Mouse (Mus musculus): ENCODE data around the gene Fam221a.

DNA sequence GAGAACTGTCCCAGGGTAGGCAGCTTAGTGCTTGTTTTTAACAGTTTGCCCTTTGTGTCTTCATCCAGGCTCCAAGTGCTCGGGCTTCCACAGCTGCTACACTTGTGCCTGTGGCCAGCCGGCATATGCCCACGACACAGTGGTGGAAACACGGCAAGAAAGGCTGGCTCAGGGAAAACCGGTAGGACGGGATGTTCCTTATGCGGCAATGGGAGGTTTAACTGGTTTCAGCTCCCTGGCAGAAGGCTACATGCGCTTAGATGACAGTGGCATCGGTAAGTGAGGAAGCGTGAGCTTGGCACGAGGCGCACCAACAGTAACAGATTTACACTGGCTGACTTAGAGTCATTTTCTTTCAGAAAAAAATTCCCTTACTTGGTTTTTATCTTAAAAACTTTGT is 10.8 kb downstream of the Fam221a start:
- TF ChIP-seq CTCF (IDR thresholded peaks at IDR 0.05; ENCODE audit: control insufficient read depth, insufficient read depth, insufficient read length): no peak
- TF ChIP-seq MAX (IDR thresholded peaks at IDR 0.05): no peak
- no peak for TF ChIP-seq MYOD1 (IDR thresholded peaks at IDR 0.05; ENCODE audit: control insufficient read depth, insufficient read length, low read depth)
- no peak for TF ChIP-seq USF1 (IDR thresholded peaks at IDR 0.05; ENCODE audit: low read depth)
- TF ChIP-seq MYOG (IDR thresholded peaks at IDR 0.05; ENCODE audit: control insufficient read depth, extremely low read depth, insufficient read length): no peak
- TF ChIP-seq CEBPB (IDR thresholded peaks at IDR 0.05; ENCODE audit: low read depth): no peak
- TF ChIP-seq FOSL1 (IDR thresholded peaks at IDR 0.05; ENCODE audit: insufficient read depth, low read length, poor library complexity, severe bottlenecking): no peak

All from C2C12 (cell line).